In genomic region chr2:25850330-25850729, GRCm38 (mm10) we compare ENCODE assay signal across 9 mouse cellular contexts. TPM values are rescaled to one million over a fixed set of nuclear protein-coding genes. Genes with fewer than 3 reads are reported as not detected.
DNase-seq lines count a peak whose midpoint lies in the region; TF ChIP-seq lines count a peak whose summit lies in the region.
"Had no signal": no experiment of that assay in that cellular context is flagged by ENCODE, and none has a peak within 500 bp of the region (broad histone marks: within the 10 kb centered on the region; RNA-seq: fewer than 3 reads in every experiment).

No protein-coding gene starts in this region.

- H3K27ac ChIP-seq in heart, embryonic 10.5 days: no peak overlapping the region
- no peak overlapping the region for H3K27ac ChIP-seq in thymus, adult 2 months (ENCODE audit: control insufficient read depth, insufficient read depth, low read length)

- 17% methylated on average over 4 of the region's 4 CpGs for WGBS in heart, embryonic 10.5 days
- WGBS in thymus, adult 2 months: 12% methylated on average over 4 of the region's 4 CpGs

- peak; percentile 32 to 76 for DNase-seq in heart, adult 18-20 months
- DNase-seq in heart, embryonic 10.5 days (ENCODE audit: low spot score): no peak
- peak; percentile 63 for DNase-seq in thymus, adult 2 months
- no peak for DNase-seq in thymus, adult 18-20 months
- DNase-seq in cerebellum, adult 9-10 months: peak; percentile 75
- peak; percentile 64 to 70 for DNase-seq in heart, postnatal 14 days
- DNase-seq in lung, postnatal 36 days: peak; percentile 50
- peak; percentile 51 for DNase-seq in splenic B cell, adult 2 months (ENCODE audit: low read depth, low spot score)

- H3K27me3 ChIP-seq in heart, embryonic 10.5 days (ENCODE audit: insufficient read depth, poor library complexity, severe bottlenecking): peaks cover 9% of the 10 kb centered on the region; the same call in 1 of the 2 replicates
- no peaks in the 10 kb centered on the region for H3K27me3 ChIP-seq in thymus, adult 2 months (ENCODE audit: control insufficient read depth, insufficient read depth, low read length)
- no peaks in the 10 kb centered on the region for H3K27me3 ChIP-seq in splenic B cell, adult 2 months (ENCODE audit: control insufficient read depth, insufficient read depth, low read length, poor library complexity, severe bottlenecking)

- intact Hi-C loops in heart, postnatal 14 days (cut with DNase I): loop anchor here (5.0 kb wide), 1 partner anchor 162 kb away; no protein-coding TSS in a partner anchor

- no peaks in the 10 kb centered on the region for H3K9me3 ChIP-seq in heart, embryonic 10.5 days

- peak; percentile 87 for TF ChIP-seq CTCF in thymus, adult 2 months (IDR thresholded peaks at IDR 0.05; ENCODE audit: borderline replicate concordance, control insufficient read depth, extremely low read depth, insufficient read depth, low read length, poor library complexity)

- TF ChIP-seq POLR2A in thymus, adult 2 months (IDR thresholded peaks at IDR 0.05; ENCODE audit: control insufficient read depth, extremely low read depth, insufficient read depth, low read length, poor library complexity): no peak

- no peaks in the 10 kb centered on the region for H3K36me3 ChIP-seq in heart, embryonic 10.5 days
- no peaks in the 10 kb centered on the region for H3K36me3 ChIP-seq in thymus, adult 2 months (ENCODE audit: control insufficient read depth, insufficient read depth, low read length)
- H3K36me3 ChIP-seq in splenic B cell, adult 2 months (ENCODE audit: control insufficient read depth, insufficient read depth, low read length, poor library complexity, severe bottlenecking): no peaks in the 10 kb centered on the region

- no peak overlapping the region for H3K4me3 ChIP-seq in heart, embryonic 10.5 days
- no peak overlapping the region for H3K4me3 ChIP-seq in thymus, adult 2 months (ENCODE audit: control insufficient read depth, insufficient read depth, low read length)

- H3K4me1 ChIP-seq in heart, embryonic 10.5 days: no peaks in the 10 kb centered on the region
- 0 out of 2 replicates have a peak, but pooled peaks cover 4% of the 10 kb centered on the region for H3K4me1 ChIP-seq in thymus, adult 2 months (replicated peaks; ENCODE audit: control insufficient read depth, insufficient read depth, low read length)

RNA-seq across cellular contexts. Expression of gene Sohlh1, which starts 3.3 kb away (rescaled TPM):
- not detected for total RNA-seq in heart, adult 18-20 months (2021)
- polyA plus RNA-seq in heart, embryonic 10.5 days (2016; fragmentation: Nextera tagmentation; extraction: Ambion mirVana): not detected in 2 replicates
- 0.09 and 0.18 TPM in 2 replicates for polyA plus RNA-seq in thymus, adult 2 months (2012; rRNA removed)
- total RNA-seq in heart, postnatal 14 days (2021): not detected
- polyA plus RNA-seq: large intestine, adult 2 months had no signal

RNA-seq across cellular contexts. Expression of gene Kcnt1, which starts 13.2 kb away (rescaled TPM):
- total RNA-seq in heart, adult 18-20 months (2021): under 1 TPM; 0.21 to 0.25 TPM
- polyA plus RNA-seq in heart, embryonic 10.5 days (2016; fragmentation: Nextera tagmentation; extraction: Ambion mirVana): 0.06 TPM in 1 of 2 replicates, not detected in the other
- 1.1 and 1.2 TPM in 2 replicates for polyA plus RNA-seq in thymus, adult 2 months (2012; rRNA removed)
- total RNA-seq in heart, postnatal 14 days (2021): 1 to 10 TPM in 1 of 2 experiments, under 1 TPM in 1; 0.78 to 1.3 TPM

RNA-seq across cellular contexts. Expression of gene Lcn9, which starts 27.4 kb away (rescaled TPM):
- not detected for total RNA-seq in heart, adult 18-20 months (2021)
- not detected in 2 replicates for polyA plus RNA-seq in heart, embryonic 10.5 days (2016; fragmentation: Nextera tagmentation; extraction: Ambion mirVana)
- not detected in 2 replicates for polyA plus RNA-seq in thymus, adult 2 months (2012; rRNA removed)
- total RNA-seq in heart, postnatal 14 days (2021): not detected

RNA-seq across cellular contexts. Expression of gene Glt6d1, which starts 34.7 kb away (rescaled TPM):
- total RNA-seq in heart, adult 18-20 months (2021): not detected
- polyA plus RNA-seq in heart, embryonic 10.5 days (2016; fragmentation: Nextera tagmentation; extraction: Ambion mirVana): not detected in 2 replicates
- not detected in 2 replicates for polyA plus RNA-seq in thymus, adult 2 months (2012; rRNA removed)
- total RNA-seq in heart, postnatal 14 days (2021): not detected
- polyA plus RNA-seq: large intestine, adult 2 months had no signal

Comparison
In these comparisons a context has a peak if more than half of its experiments do, and no peak if none do; other contexts are left out.
1. DNase-seq: peak in heart, adult 18-20 months (2 of 2), thymus, adult 2 months (single experiment), cerebellum, adult 9-10 months (single experiment), heart, postnatal 14 days (2 of 2), lung, postnatal 36 days (single experiment) and splenic B cell, adult 2 months (single experiment); none in heart, embryonic 10.5 days (single experiment) and thymus, adult 18-20 months (0 of 2).